Mouse (Mus musculus): ENCODE measurements around the gene Zcchc4. TPM values are rescaled to one million over a fixed set of nuclear protein-coding genes. Genes with fewer than 3 reads are reported as not detected.
"Not testable (repeated sequence)": the region's sequence is repeated elsewhere in the genome, so short reads cannot be mapped to it uniquely, and the experiment has no call there.

Zcchc4 gene
- polyA plus RNA-seq, 1 experiment from 2014 or later = 7.3 TPM

GRCm38 (mm10) chr5:52776466-52777354, 1.5 kb downstream of the Zcchc4 start:
- not testable (repeated sequence) for H3K27ac ChIP-seq; H3K4me3 ChIP-seq (ENCODE audit: inconsistent target); H3K79me2 ChIP-seq (ENCODE audit: inconsistent target); H3K36me3 ChIP-seq (ENCODE audit: inconsistent target)
- WGBS (ENCODE audit: missing documents) = 91% methylated on average over 8 of the region's 8 CpGs

- H3K27ac ChIP-seq = no peak overlapping the region
- WGBS (ENCODE audit: missing documents) = 6% methylated on average over 35 of the region's 37 CpGs
- H3K36me3 ChIP-seq (ENCODE audit: inconsistent target) = no peaks in the 10 kb centered on the region
- peak overlapping the region; percentile 81 for H3K4me3 ChIP-seq (ENCODE audit: inconsistent target)
- peaks cover 12% of the 10 kb centered on the region; the same call in 1 of the 2 replicates for H3K79me2 ChIP-seq (ENCODE audit: inconsistent target)
Observed at GRCm38 (mm10) chr5:52782523-52783250, 7.5 kb downstream of the Zcchc4 start.

GRCm38 (mm10) chr5:52783251-52783620, 8.0 kb downstream of the Zcchc4 start:
- peaks cover 12% of the 10 kb centered on the region; the same call in 1 of the 2 replicates for H3K79me2 ChIP-seq (ENCODE audit: inconsistent target)
- H3K27ac ChIP-seq = no peak overlapping the region
- under 1% methylated on average over 9 of the region's 9 CpGs for WGBS (ENCODE audit: missing documents)
- H3K4me3 ChIP-seq (ENCODE audit: inconsistent target) = peak overlapping the region; percentile 81
- H3K36me3 ChIP-seq (ENCODE audit: inconsistent target) = no peaks in the 10 kb centered on the region

GRCm38 (mm10) chr5:52783957-52784356, 8.7 kb downstream of the Zcchc4 start:
- WGBS (ENCODE audit: missing documents) = 91% methylated on average over 2 of the region's 2 CpGs
- H3K4me3 ChIP-seq (ENCODE audit: inconsistent target) = peak overlapping the region; percentile 81

GRCm38 (mm10) chr5:52786556-52787322, 11.5 kb downstream of the Zcchc4 start:
- Histone ChIP-seq H3K27ac (no peak overlapping the region), H3K79me2 (ENCODE audit: inconsistent target) (peaks cover 13% of the 10 kb centered on the region; the same call in 1 of the 2 replicates), H3K36me3 (ENCODE audit: inconsistent target) (no peaks in the 10 kb centered on the region), H3K4me3 (ENCODE audit: inconsistent target) (no peak overlapping the region)
- 80% methylated on average over 5 of the region's 7 CpGs for WGBS (ENCODE audit: missing documents)

More at GRCm38 (mm10) chr5:52783957-52784356, 8.7 kb downstream of the Zcchc4 start:
- no peaks in the 10 kb centered on the region for H3K36me3 ChIP-seq (ENCODE audit: inconsistent target)
- peaks cover 12% of the 10 kb centered on the region; the same call in 1 of the 2 replicates for H3K79me2 ChIP-seq (ENCODE audit: inconsistent target)
- H3K27ac ChIP-seq = no peak overlapping the region

GRCm38 (mm10) chr5:52793230-52793629, 18.0 kb downstream of the Zcchc4 start:
- Histone ChIP-seq H3K4me3 (ENCODE audit: inconsistent target) (no peak overlapping the region), H3K36me3 (ENCODE audit: inconsistent target) (peaks cover 22% of the 10 kb centered on the region), H3K27ac (0 out of 2 replicates have a peak overlapping the region, but pooled peaks have one; percentile 3), H3K79me2 (ENCODE audit: inconsistent target) (peaks cover 4% of the 10 kb centered on the region; the same call in 1 of the 2 replicates)
- WGBS (ENCODE audit: missing documents) = 39% methylated on average over 8 of the region's 9 CpGs

GRCm38 (mm10) chr5:52794109-52794508, 18.9 kb downstream of the Zcchc4 start:
- Histone ChIP-seq H3K4me3 (ENCODE audit: inconsistent target) (no peak overlapping the region), H3K79me2 (ENCODE audit: inconsistent target) (peaks cover 4% of the 10 kb centered on the region; the same call in 1 of the 2 replicates), H3K27ac (peak overlapping the region; percentile 3; the same call in 1 of the 2 replicates), H3K36me3 (ENCODE audit: inconsistent target) (peaks cover 28% of the 10 kb centered on the region)
- WGBS (ENCODE audit: missing documents) = 66% methylated on average over 9 of the region's 9 CpGs

GRCm38 (mm10) chr5:52799274-52799985, 24.2 kb downstream of the Zcchc4 start:
- peaks cover 39% of the 10 kb centered on the region for H3K36me3 ChIP-seq (ENCODE audit: inconsistent target)

GRCm38 (mm10) chr5:52805801-52806200, 30.6 kb downstream of the Zcchc4 start:
- Histone ChIP-seq H3K27ac (no peak overlapping the region), H3K4me3 (ENCODE audit: inconsistent target) (no peak overlapping the region), H3K36me3 (ENCODE audit: inconsistent target) (peaks cover 16% of the 10 kb centered on the region; the same call in 1 of the 2 replicates), H3K79me2 (ENCODE audit: inconsistent target) (no peaks in the 10 kb centered on the region)
- WGBS (ENCODE audit: missing documents) = 89% methylated on average over 4 of the region's 4 CpGs

More at GRCm38 (mm10) chr5:52799274-52799985, 24.2 kb downstream of the Zcchc4 start:
- Histone ChIP-seq H3K4me3 (ENCODE audit: inconsistent target) (no peak overlapping the region), H3K79me2 (ENCODE audit: inconsistent target) (no peaks in the 10 kb centered on the region), H3K27ac (no peak overlapping the region)
- 95% methylated on average over 12 of the region's 12 CpGs for WGBS (ENCODE audit: missing documents)

GRCm38 (mm10) chr5:52806349-52806748, 31.1 kb downstream of the Zcchc4 start:
- Histone ChIP-seq H3K79me2 (ENCODE audit: inconsistent target) (no peaks in the 10 kb centered on the region), H3K36me3 (ENCODE audit: inconsistent target) (peaks cover 16% of the 10 kb centered on the region; the same call in 1 of the 2 replicates), H3K4me3 (ENCODE audit: inconsistent target) (no peak overlapping the region), H3K27ac (no peak overlapping the region)
- WGBS (ENCODE audit: missing documents) = 91% methylated on average over 8 of the region's 8 CpGs

- Histone ChIP-seq H3K4me3 (ENCODE audit: inconsistent target) (no peak overlapping the region), H3K79me2 (ENCODE audit: inconsistent target) (no peaks in the 10 kb centered on the region), H3K27ac (no peak overlapping the region), H3K36me3 (ENCODE audit: inconsistent target) (peaks cover 19% of the 10 kb centered on the region)
- 85% methylated on average over 7 of the region's 7 CpGs for WGBS (ENCODE audit: missing documents)
Observed at GRCm38 (mm10) chr5:52807030-52807429, 31.8 kb downstream of the Zcchc4 start.

- Histone ChIP-seq H3K4me3 (ENCODE audit: inconsistent target) (no peak overlapping the region), H3K36me3 (ENCODE audit: inconsistent target) (peaks cover 32% of the 10 kb centered on the region), H3K27ac (no peak overlapping the region), H3K79me2 (ENCODE audit: inconsistent target) (no peaks in the 10 kb centered on the region)
- WGBS (ENCODE audit: missing documents) = 96% methylated on average over 6 of the region's 6 CpGs
Observed at GRCm38 (mm10) chr5:52810446-52810845, 35.2 kb downstream of the Zcchc4 start.

- Histone ChIP-seq H3K36me3 (ENCODE audit: inconsistent target) (peaks cover 36% of the 10 kb centered on the region), H3K4me3 (ENCODE audit: inconsistent target) (no peak overlapping the region), H3K27ac (no peak overlapping the region), H3K79me2 (ENCODE audit: inconsistent target) (no peaks in the 10 kb centered on the region)
- 98% methylated on average over 13 of the region's 14 CpGs for WGBS (ENCODE audit: missing documents)
Observed at GRCm38 (mm10) chr5:52811056-52811455, 35.8 kb downstream of the Zcchc4 start.
